Mouse (Mus musculus) left cerebral cortex, postnatal 10 days (tissue): ENCODE measurements at regions not wholly inside any gene's neighbourhood (a gene's known extent, or its start where the extent isn't known, plus 50 kb on each side); places are given as distances from the start of the nearest gene placed in this dataset. TPM values are rescaled to one million over a fixed set of nuclear protein-coding genes. Genes with fewer than 3 reads are reported as not detected.

Experiments used
- DNase-seq, 2 experiments: peaks; one replicate each; pipeline ENCODE4 v3.0.0; 2021 to 2022; ENCODE audit warnings: low spot score in 2 of 2, mixed read lengths in 1 of 2; ENCODE audit errors: extremely low spot score in 1 of 2
- intact Hi-C: fragments of 180-260 bp; cut with DNase I; formaldehyde crosslinking; loops from one replicate; pipeline ENCODE4 v1.15.1; 2025
- microRNA-seq: library from miRNA; unstranded; fragments of <30 nt; microRNA quantifications from one replicate; pipeline ENCODE4 v1.2.0, GENCODE M21; 2022

DNA sequence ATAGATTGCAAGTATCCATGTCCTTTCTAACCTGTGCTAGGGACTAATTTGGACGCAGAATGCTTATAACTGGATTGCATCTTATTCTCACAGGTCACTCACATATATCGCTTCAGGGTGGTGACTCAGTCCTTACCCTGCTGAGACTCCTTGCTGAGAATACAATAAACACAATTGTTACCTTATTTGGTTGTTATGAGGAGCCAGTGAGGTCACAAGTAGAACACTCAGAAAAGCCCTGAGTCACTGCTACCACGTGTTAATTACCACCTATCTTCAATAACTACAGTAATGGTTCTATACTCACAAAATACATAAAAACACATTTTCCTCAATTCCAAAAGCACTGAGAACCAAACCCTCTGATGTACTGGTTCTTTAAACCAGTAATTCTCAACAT, 479.8 kb upstream of the Fat1 start:
- no peak for DNase-seq
- intact Hi-C loops = no loop called here

DNA sequence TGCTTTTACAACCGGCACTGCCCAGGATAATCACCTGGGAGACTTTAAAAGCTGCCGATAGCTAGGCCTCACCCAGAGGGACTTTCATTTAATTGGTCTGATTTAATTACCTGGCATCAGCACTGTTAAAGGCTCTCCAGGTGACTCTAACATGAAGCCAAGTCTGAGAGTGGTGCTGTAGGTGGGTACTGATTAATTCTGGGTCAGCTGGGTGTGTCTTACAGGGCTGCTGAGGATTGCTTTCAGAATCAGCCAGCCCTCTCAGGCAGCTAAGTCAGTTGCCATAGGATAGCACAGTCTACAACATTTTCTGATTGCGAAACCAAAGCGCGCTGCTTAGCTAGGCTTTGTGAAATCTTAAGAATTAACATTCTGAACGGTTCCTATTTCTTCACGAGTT, 478.9 kb upstream of the Fat1 start:
- intact Hi-C loops = no loop called here

DNA sequence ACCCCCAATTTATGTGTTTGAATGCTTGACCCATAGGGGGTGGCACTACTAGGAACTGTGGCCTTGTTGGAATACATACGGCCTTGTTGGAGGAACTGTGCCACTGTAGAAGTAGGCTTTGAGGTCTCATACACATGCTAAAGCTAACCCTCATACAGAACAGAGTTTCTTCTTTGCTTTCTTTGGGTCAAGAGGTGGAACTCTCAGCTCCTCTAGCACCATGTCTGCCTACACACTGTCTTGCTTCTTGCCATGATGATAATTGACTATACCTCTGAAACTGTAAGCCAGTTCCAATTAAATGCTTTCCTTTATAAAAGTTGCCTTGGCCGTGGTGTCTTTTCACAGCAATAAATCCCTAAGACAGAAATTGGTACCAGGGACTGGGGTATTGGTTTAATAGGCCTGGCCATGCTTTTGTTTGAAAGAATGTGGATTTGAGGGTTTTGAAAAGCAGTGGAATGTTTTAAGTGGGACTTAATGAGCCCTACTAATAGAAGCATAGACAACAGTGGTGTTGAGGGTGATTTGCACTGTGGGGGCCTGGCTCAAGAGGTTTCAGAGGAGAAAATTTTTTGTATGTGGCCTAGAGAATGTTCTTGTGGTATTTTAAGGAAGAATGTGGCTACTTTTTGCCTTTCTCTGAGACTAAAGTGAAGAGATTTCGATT, 468.7 kb upstream of the Fat1 start:
- no peak for DNase-seq

More for the DNA sequence above, 478.9 kb upstream of the Fat1 start:
- DNase-seq = no peak

DNA sequence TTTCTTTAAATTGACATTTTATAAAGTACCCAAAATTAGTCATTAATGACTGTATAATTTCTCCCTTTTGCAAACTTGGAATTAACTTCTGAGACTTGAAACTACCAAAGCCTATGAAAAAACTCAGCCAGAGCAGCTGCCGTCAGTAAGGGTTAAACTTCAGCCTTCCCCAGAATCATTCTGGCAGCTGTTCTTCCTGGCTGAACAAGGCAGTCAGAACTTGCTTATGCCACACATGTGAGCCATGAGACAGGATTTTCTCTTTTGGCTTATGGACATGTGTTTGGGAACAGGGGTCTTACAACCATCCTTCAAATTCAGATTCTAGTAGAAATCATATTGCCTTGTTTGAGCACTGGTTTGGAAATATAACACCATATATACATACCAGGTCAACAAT, 422.4 kb upstream of the Fat1 start:
- intact Hi-C loops = no loop called here

More for the DNA sequence above, 468.7 kb upstream of the Fat1 start:
- intact Hi-C loops = no loop called here

DNA sequence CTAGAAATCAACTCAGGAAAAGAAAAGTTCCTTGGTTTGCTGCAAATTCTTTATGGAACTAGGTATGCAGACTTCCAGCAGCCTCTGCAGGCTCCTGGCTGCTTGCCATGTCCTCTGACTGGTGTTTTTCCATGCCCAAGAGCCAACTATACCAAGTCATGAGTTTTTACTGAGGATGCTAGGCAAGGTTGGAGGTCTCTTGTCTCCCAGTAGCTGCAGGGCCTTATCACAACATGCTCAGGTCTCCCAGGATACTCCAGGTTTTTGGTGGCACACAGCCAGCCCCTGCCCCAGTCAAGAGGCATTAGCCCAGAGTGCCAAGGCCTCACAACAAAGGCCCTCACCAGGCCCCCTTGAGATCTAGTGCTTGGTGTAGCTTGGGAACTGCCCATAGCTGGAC, 409.3 kb upstream of the Fat1 start:
- DNase-seq = peak in 1 of 2 experiments; percentile 25

More for the DNA sequence above, 422.4 kb upstream of the Fat1 start:
- no peak for DNase-seq

DNA sequence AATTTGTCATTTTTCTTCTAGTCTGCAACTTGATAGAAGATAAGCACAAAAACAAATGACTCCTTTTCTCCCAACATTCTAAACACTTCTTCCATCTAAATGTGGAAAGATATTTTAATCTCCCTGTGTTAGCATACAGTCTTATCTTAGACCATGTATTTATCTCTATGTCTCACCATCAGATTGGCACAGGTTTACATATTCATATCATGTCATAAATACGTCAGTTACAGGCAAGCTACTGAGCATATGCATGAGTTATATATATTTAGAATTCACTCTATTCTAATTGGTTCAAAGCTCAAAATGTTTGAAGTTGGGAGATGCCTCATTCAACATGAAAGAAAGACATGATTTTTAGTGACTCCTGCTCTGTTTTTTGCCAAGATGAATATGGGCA, 405.6 kb upstream of the Fat1 start:
- intact Hi-C loops = no loop called here
- DNase-seq = no peak

More for the DNA sequence above, 409.3 kb upstream of the Fat1 start:
- intact Hi-C loops = no loop called here

DNA sequence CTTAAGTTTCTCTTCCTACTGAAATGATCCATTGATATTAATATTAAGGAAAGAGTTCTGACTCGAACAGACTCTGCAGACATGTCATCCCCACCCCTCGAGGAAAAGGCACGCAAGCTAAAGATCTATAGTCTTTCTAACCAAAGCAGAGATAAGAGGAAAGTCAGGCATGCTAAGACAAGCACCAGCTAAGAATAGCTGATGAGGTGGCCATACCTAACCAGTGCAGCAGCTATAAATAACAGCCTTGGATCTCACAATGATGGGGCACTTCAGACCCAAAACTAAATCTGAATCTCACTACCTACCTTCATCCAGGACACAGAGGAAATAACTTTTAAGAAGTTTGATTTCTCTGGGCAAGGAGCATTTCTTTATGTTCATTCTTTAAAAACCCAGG, 386.4 kb upstream of the Fat1 start:
- intact Hi-C loops = no loop called here

DNA sequence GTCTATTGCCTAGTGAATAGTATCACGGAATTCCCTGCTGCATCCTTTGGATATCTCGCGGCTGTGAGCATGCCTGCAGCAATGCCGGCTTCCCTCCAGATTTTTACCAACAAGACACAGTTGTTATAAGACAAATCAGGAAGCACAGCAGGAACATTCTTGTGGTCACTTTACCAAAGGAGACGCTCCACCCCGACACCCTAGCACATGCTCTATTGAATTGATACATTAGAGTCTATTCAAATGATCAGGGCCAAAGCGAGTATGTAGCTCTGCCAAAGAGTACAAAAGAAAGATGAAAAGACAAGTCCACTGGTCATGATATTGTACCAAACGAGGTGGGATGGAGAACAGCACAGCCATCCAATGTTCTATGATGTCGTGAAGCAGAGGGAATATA, 376.1 kb upstream of the Fat1 start:
- intact Hi-C loops = no loop called here
- no peak for DNase-seq

More for the DNA sequence above, 386.4 kb upstream of the Fat1 start:
- no peak for DNase-seq

DNA sequence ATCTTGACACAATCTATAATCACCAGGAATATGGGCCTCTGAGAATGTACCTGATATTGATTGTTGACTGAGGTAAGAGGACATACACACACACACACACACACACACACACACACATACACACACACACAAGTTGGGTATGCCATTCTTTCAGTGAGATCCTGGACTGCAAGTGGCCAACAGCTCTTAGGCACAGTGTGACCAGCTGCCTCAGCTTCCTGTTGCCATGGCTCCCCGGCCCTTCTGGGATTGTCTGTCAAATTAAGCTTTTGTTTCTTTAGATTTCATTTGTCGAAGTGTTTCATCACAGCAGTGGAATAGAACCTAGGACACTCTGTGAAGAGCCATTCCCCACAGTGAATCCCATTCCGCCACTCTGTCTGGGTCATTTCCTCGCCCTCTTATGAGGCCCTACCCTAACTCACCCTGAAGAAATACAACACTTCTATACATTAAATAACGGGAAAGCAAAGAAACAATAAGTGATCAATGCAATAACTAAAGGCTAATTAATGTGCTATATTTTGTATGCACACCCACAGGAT, 358.9 kb upstream of the Fat1 start:
- no peak for DNase-seq
- intact Hi-C loops = no loop called here

DNA sequence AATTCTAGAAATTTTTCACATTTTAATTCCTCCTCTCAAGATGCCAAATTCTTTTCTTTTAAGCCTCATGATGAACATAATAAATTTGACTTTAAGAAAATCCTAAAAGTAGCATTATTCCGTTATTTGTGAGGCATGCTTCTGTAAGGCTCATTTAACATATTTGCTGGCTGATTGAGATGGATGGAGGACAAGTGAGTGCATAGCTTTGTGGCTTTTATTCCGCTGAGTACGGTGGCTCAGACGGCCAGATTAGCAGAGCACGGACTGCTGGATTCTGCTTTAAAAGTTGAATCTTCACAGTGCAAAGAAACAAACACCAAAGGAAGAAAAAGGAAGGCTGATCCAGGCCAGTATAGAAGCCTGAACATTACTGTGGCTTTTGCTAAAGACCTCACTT, 358.3 kb upstream of the Fat1 start:
- intact Hi-C loops = no loop called here
- no peak for DNase-seq

Small RNA genes lying in the stretch of these regions (microRNA-seq; reads per million reads assigned to microRNA genes)
- gene Gm26241 = not detected
